Mouse (Mus musculus): Measurements from ENCODE around the gene Ctnna2. TPM values are rescaled to one million over a fixed set of nuclear protein-coding genes. Genes with fewer than 3 reads are reported as not detected.
A peak's percentile ranks its signal among the peaks of the same experiment; 100 is the strongest.

Ctnna2 gene
- polyA plus RNA-seq, 1 experiment from 2014 or later: 9.6 TPM

- no peaks in the 10 kb centered on the region for H3K4me1 ChIP-seq (ENCODE audit: control insufficient read depth, insufficient read depth, low read length)
- no peaks in the 10 kb centered on the region for H3K9me3 ChIP-seq (ENCODE audit: control insufficient read depth, low read length)
- H3K36me3 ChIP-seq (ENCODE audit: control insufficient read depth, insufficient read depth, low read length): no peaks in the 10 kb centered on the region
- WGBS: 68% methylated on average over 6 of the region's 6 CpGs
- H3K27ac ChIP-seq (replicated peaks; ENCODE audit: low read depth, low read length): no peak overlapping the region
- no peak for DNase-seq (ENCODE audit: low spot score)
- no peak overlapping the region for H3K4me3 ChIP-seq (ENCODE audit: low read depth, low read length)
- no peak overlapping the region for H3K9ac ChIP-seq (ENCODE audit: low read depth, low read length)
- no peak for ATAC-seq (ENCODE audit: low read depth)
- H3K27me3 ChIP-seq (replicated peaks; ENCODE audit: control insufficient read depth, insufficient read depth, low read length): no peaks in the 10 kb centered on the region
- H3K4me2 ChIP-seq (ENCODE audit: low read depth, low read length): no peak overlapping the region
These were observed 621.0 kb downstream of the Ctnna2 start for GRCm38 (mm10) chr6:77358471-77358837.

GRCm38 (mm10) chr6:77357748-77358470 is 621.6 kb downstream of the Ctnna2 start:
- DNase-seq (ENCODE audit: low spot score): no peak
- Histone ChIP-seq H3K27me3 (replicated peaks; ENCODE audit: control insufficient read depth, insufficient read depth, low read length) (no peaks in the 10 kb centered on the region), H3K4me3 (ENCODE audit: low read depth, low read length) (no peak overlapping the region), H3K36me3 (ENCODE audit: control insufficient read depth, insufficient read depth, low read length) (no peaks in the 10 kb centered on the region), H3K4me2 (ENCODE audit: low read depth, low read length) (no peak overlapping the region), H3K27ac (replicated peaks; ENCODE audit: low read depth, low read length) (no peak overlapping the region), H3K9me3 (ENCODE audit: control insufficient read depth, low read length) (no peaks in the 10 kb centered on the region), H3K4me1 (ENCODE audit: control insufficient read depth, insufficient read depth, low read length) (no peaks in the 10 kb centered on the region), H3K9ac (ENCODE audit: low read depth, low read length) (no peak overlapping the region)
- WGBS: 61% methylated on average over 9 of the region's 9 CpGs
- ATAC-seq (ENCODE audit: low read depth): no peak

DNA sequence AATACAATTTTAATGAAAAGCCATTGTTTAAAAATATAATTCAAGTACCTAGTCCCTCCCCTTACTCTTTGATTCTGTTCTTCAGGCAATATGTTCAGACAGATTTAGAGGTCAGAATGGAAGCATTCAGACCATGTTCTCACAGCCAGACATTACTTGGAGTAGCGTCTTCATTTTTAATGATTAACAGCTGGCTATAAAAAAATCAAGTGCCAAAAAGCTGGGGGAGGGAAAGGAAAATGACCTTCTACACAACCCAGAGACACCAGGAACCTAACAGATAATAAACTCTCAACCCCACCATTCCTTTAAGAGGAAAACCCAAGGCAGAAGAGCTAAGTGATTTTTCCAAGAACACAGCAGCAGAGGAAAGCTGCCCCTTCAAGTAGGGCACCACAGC is 624.7 kb downstream of the Ctnna2 start:
- ATAC-seq (ENCODE audit: low read depth) (no peak), DNase-seq (ENCODE audit: low spot score) (no peak)
- Histone ChIP-seq H3K9ac (ENCODE audit: low read depth, low read length) (no peak overlapping the region), H3K27ac (replicated peaks; ENCODE audit: low read depth, low read length) (no peak overlapping the region), H3K4me2 (ENCODE audit: low read depth, low read length) (no peak overlapping the region), H3K4me1 (ENCODE audit: control insufficient read depth, insufficient read depth, low read length) (no peaks in the 10 kb centered on the region), H3K36me3 (ENCODE audit: control insufficient read depth, insufficient read depth, low read length) (no peaks in the 10 kb centered on the region), H3K9me3 (ENCODE audit: control insufficient read depth, low read length) (no peaks in the 10 kb centered on the region), H3K27me3 (replicated peaks; ENCODE audit: control insufficient read depth, insufficient read depth, low read length) (no peaks in the 10 kb centered on the region), H3K4me3 (ENCODE audit: low read depth, low read length) (no peak overlapping the region)
- 29% methylated on average over 1 of the region's 1 CpGs for WGBS

- no peaks in the 10 kb centered on the region for H3K9me3 ChIP-seq (ENCODE audit: control insufficient read depth, low read length)
- no peak overlapping the region for H3K9ac ChIP-seq (ENCODE audit: low read depth, low read length)
- no peaks in the 10 kb centered on the region for H3K36me3 ChIP-seq (ENCODE audit: control insufficient read depth, insufficient read depth, low read length)
- peaks cover 3% of the 10 kb centered on the region; the same call in 1 of the 2 replicates for H3K4me1 ChIP-seq (ENCODE audit: control insufficient read depth, insufficient read depth, low read length)
- H3K27ac ChIP-seq (replicated peaks; ENCODE audit: low read depth, low read length): no peak overlapping the region
- H3K27me3 ChIP-seq (replicated peaks; ENCODE audit: control insufficient read depth, insufficient read depth, low read length): no peaks in the 10 kb centered on the region
- ATAC-seq (ENCODE audit: low read depth): no peak
- no peak overlapping the region for H3K4me2 ChIP-seq (ENCODE audit: low read depth, low read length)
- DNase-seq (ENCODE audit: low spot score): no peak
- H3K4me3 ChIP-seq (ENCODE audit: low read depth, low read length): no peak overlapping the region
These were observed 635.7 kb downstream of the Ctnna2 start for GRCm38 (mm10) chr6:77343781-77344180.

GRCm38 (mm10) chr6:77335537-77335936 is 644.0 kb downstream of the Ctnna2 start:
- Histone ChIP-seq H3K4me3 (ENCODE audit: low read depth, low read length) (no peak overlapping the region), H3K27ac (replicated peaks; ENCODE audit: low read depth, low read length) (no peak overlapping the region), H3K4me1 (ENCODE audit: control insufficient read depth, insufficient read depth, low read length) (no peaks in the 10 kb centered on the region), H3K27me3 (replicated peaks; ENCODE audit: control insufficient read depth, insufficient read depth, low read length) (no peaks in the 10 kb centered on the region), H3K4me2 (ENCODE audit: low read depth, low read length) (no peak overlapping the region), H3K9ac (ENCODE audit: low read depth, low read length) (no peak overlapping the region), H3K36me3 (ENCODE audit: control insufficient read depth, insufficient read depth, low read length) (no peaks in the 10 kb centered on the region), H3K9me3 (ENCODE audit: control insufficient read depth, low read length) (no peaks in the 10 kb centered on the region)
- DNase-seq (ENCODE audit: low spot score) (no peak), ATAC-seq (ENCODE audit: low read depth) (no peak)
- WGBS: 86% methylated on average over 2 of the region's 2 CpGs

DNA sequence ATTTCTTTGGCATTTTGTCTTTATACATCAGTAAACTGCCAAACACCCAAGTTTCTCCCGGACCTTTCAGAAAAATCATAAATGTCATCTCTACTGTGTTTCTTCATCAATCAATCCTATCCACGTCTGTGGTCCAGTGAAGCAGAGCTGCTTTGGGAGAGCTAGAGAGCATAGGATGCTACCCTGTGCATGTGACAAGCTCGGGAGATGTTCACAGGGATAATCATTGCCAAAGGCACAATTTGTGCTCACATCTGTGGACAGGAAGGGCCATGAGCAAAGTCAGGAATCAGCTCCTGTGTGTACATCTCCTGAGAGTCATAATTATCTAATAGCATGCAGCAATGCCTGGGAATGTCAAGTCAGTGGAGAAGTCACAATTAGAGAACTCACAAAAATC is 654.8 kb downstream of the Ctnna2 start:
- no peak overlapping the region for H3K27ac ChIP-seq (replicated peaks; ENCODE audit: low read depth, low read length)
- ATAC-seq (ENCODE audit: low read depth) (no peak), DNase-seq (ENCODE audit: low spot score) (no peak)
- no peak overlapping the region for H3K4me2 ChIP-seq (ENCODE audit: low read depth, low read length)
- no peaks in the 10 kb centered on the region for H3K9me3 ChIP-seq (ENCODE audit: control insufficient read depth, low read length)
- WGBS: 63% methylated on average over 3 of the region's 3 CpGs
- H3K9ac ChIP-seq (ENCODE audit: low read depth, low read length): no peak overlapping the region
- no peak overlapping the region for H3K4me3 ChIP-seq (ENCODE audit: low read depth, low read length)
- no peaks in the 10 kb centered on the region for H3K4me1 ChIP-seq (ENCODE audit: control insufficient read depth, insufficient read depth, low read length)
- no peaks in the 10 kb centered on the region for H3K27me3 ChIP-seq (replicated peaks; ENCODE audit: control insufficient read depth, insufficient read depth, low read length)
- H3K36me3 ChIP-seq (ENCODE audit: control insufficient read depth, insufficient read depth, low read length): no peaks in the 10 kb centered on the region

DNA sequence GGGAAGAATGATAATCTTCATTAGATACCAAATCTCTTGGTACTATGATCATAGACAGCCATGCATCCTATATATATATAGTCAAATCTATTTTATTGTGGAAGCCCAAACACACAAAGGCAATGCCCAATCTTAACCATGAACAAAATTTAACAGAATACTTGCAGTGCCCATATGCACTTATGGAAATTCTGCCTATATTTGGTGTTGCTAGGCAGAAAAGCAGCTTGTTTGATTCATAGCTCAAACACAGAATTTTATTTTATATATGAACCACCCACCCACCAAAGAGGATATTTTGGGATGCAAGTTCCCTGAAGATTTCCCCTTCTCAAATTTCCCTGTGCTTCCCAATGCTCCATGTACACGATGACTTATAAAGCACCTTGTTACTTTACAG is 655.2 kb downstream of the Ctnna2 start:
- no peak for ATAC-seq (ENCODE audit: low read depth)
- Histone ChIP-seq H3K9ac (ENCODE audit: low read depth, low read length) (no peak overlapping the region), H3K9me3 (ENCODE audit: control insufficient read depth, low read length) (no peaks in the 10 kb centered on the region), H3K36me3 (ENCODE audit: control insufficient read depth, insufficient read depth, low read length) (no peaks in the 10 kb centered on the region), H3K4me3 (ENCODE audit: low read depth, low read length) (no peak overlapping the region), H3K27ac (replicated peaks; ENCODE audit: low read depth, low read length) (no peak overlapping the region), H3K27me3 (replicated peaks; ENCODE audit: control insufficient read depth, insufficient read depth, low read length) (no peaks in the 10 kb centered on the region), H3K4me1 (ENCODE audit: control insufficient read depth, insufficient read depth, low read length) (no peaks in the 10 kb centered on the region), H3K4me2 (ENCODE audit: low read depth, low read length) (no peak overlapping the region)
- 80% methylated on average over 1 of the region's 1 CpGs for WGBS
- no peak for DNase-seq (ENCODE audit: low spot score)

GRCm38 (mm10) chr6:77306796-77307195 is 672.7 kb downstream of the Ctnna2 start:
- Histone ChIP-seq H3K4me3 (ENCODE audit: low read depth, low read length) (no peak overlapping the region), H3K27me3 (replicated peaks; ENCODE audit: control insufficient read depth, insufficient read depth, low read length) (no peaks in the 10 kb centered on the region), H3K27ac (replicated peaks; ENCODE audit: low read depth, low read length) (no peak overlapping the region), H3K36me3 (ENCODE audit: control insufficient read depth, insufficient read depth, low read length) (no peaks in the 10 kb centered on the region), H3K9me3 (ENCODE audit: control insufficient read depth, low read length) (no peaks in the 10 kb centered on the region), H3K4me1 (ENCODE audit: control insufficient read depth, insufficient read depth, low read length) (no peaks in the 10 kb centered on the region), H3K4me2 (ENCODE audit: low read depth, low read length) (no peak overlapping the region), H3K9ac (ENCODE audit: low read depth, low read length) (no peak overlapping the region)
- DNase-seq (ENCODE audit: low spot score): peak; percentile 6
- 92% methylated on average over 3 of the region's 3 CpGs for WGBS
- ATAC-seq (ENCODE audit: low read depth): no peak

GRCm38 (mm10) chr6:77301305-77301704 is 678.2 kb downstream of the Ctnna2 start:
- Histone ChIP-seq H3K9me3 (ENCODE audit: control insufficient read depth, low read length) (no peaks in the 10 kb centered on the region), H3K4me2 (ENCODE audit: low read depth, low read length) (no peak overlapping the region), H3K9ac (ENCODE audit: low read depth, low read length) (no peak overlapping the region), H3K4me1 (ENCODE audit: control insufficient read depth, insufficient read depth, low read length) (no peaks in the 10 kb centered on the region), H3K36me3 (ENCODE audit: control insufficient read depth, insufficient read depth, low read length) (no peaks in the 10 kb centered on the region), H3K27ac (replicated peaks; ENCODE audit: low read depth, low read length) (no peak overlapping the region), H3K4me3 (ENCODE audit: low read depth, low read length) (no peak overlapping the region), H3K27me3 (replicated peaks; ENCODE audit: control insufficient read depth, insufficient read depth, low read length) (no peaks in the 10 kb centered on the region)
- DNase-seq (ENCODE audit: low spot score) (no peak), ATAC-seq (ENCODE audit: low read depth) (no peak)
- 83% methylated on average over 1 of the region's 1 CpGs for WGBS

Measured in embryonic facial prominence, embryonic 14.5 days (tissue).